Mouse (Mus musculus): ENCODE results near the gene Lrrc45. TPM values are rescaled to one million over a fixed set of nuclear protein-coding genes. Genes with fewer than 3 reads are reported as not detected.

Gene Lrrc45
- total and polyA plus RNA-seq, 3 experiments, result 31.0 to 45.1 TPM; not detected in 1

- Histone ChIP-seq H3K27ac (ENCODE audit: control insufficient read depth, low read depth, low read length) (no peak within 1 kb of the TSS), H3K4me3 (ENCODE audit: control insufficient read depth in 1 of 2, insufficient read depth in 1 of 2, low read depth in 2 of 2, low read length in 2 of 2) (peak within 1 kb of the TSS; percentile 92), H3K4me1 (ENCODE audit: control insufficient read depth in 1 of 2, insufficient read depth in 2 of 2, low read length in 2 of 2) (peaks cover 0 to 4% of the 10 kb centered on the region in 2 experiments; a peak in 1 of 4 replicates), H3K9ac (ENCODE audit: control insufficient read depth, low read depth, low read length, poor library complexity, severe bottlenecking) (peak within 1 kb of the TSS; percentile 74), H3K9me3 (replicated peaks; ENCODE audit: insufficient read depth, low read length) (no peaks in the 10 kb centered on the region), H3K79me2 (ENCODE audit: control insufficient read depth, insufficient read depth, low read length, poor library complexity) (no peaks in the 10 kb centered on the region), H3K36me3 (ENCODE audit: control insufficient read depth in 1 of 2, insufficient read depth in 2 of 2, low read length in 2 of 2) (no peaks in the 10 kb centered on the region), H3K27me3 (ENCODE audit: control insufficient read depth in 1 of 2, insufficient read depth in 2 of 2, low read length in 2 of 2) (no peaks in the 10 kb centered on the region)
- DNase-seq (ENCODE audit: low read depth, low spot score), result peak; percentile 96
- TF ChIP-seq CHD1 (IDR thresholded peaks at IDR 0.05; ENCODE audit: low read depth, low read length) (no peak), USF1 (IDR thresholded peaks at IDR 0.05; ENCODE audit: low read depth, low read length) (peak; percentile 74), ETS1 (IDR thresholded peaks at IDR 0.05; ENCODE audit: low read depth, low read length) (no peak), POLR2A (IDR thresholded peaks at IDR 0.05; ENCODE audit: control insufficient read depth in 1 of 2, insufficient read depth in 1 of 2, low read depth in 1 of 2, low read length in 2 of 2, poor library complexity in 1 of 2) (peak; percentile 35 to 64; a peak in 1 of 4 replicates), TCF12 (IDR thresholded peaks at IDR 0.05; ENCODE audit: low read depth, low read length) (0 out of 2 replicates have a peak, but pooled peaks have one; percentile 8), USF2 (IDR thresholded peaks at IDR 0.05; ENCODE audit: borderline replicate concordance in 1 of 2, insufficient read depth in 1 of 2, low read depth in 1 of 2, low read length in 2 of 2) (no peak), SMC3 (IDR thresholded peaks at IDR 0.05; ENCODE audit: low read depth, low read length) (peak; percentile 35), RCOR1 (IDR thresholded peaks at IDR 0.05; ENCODE audit: low read depth, low read length) (no peak), JUND (IDR thresholded peaks at IDR 0.05; ENCODE audit: low read depth, low read length) (no peak), MXI1 (IDR thresholded peaks at IDR 0.05; ENCODE audit: low read depth, low read length) (peak; percentile 58; the same call in 1 of the 2 replicates), ELF1 (IDR thresholded peaks at IDR 0.05; ENCODE audit: low read depth, low read length) (peak; percentile 86), BHLHE40 (IDR thresholded peaks at IDR 0.05; ENCODE audit: borderline replicate concordance, low read depth, low read length) (no peak), CTCF (IDR thresholded peaks at IDR 0.05 in 2 of 3, conservative IDR thresholded peaks at IDR 0.05 in 1 of 3; ENCODE audit: control insufficient read depth in 1 of 3, insufficient read depth in 1 of 3, low read depth in 2 of 3, low read length in 3 of 3, poor library complexity in 1 of 3, severe bottlenecking in 1 of 3) (peak; percentile 18 to 59 (median 23); a peak in 4 of 6 replicates), TAL1 (IDR thresholded peaks at IDR 0.05; ENCODE audit: low read length) (no peak), SIN3A (IDR thresholded peaks at IDR 0.05; ENCODE audit: low read length) (peak; percentile 48), TBP (IDR thresholded peaks at IDR 0.05; ENCODE audit: low read depth, low read length) (peak; percentile 66; the same call in 1 of the 2 replicates), RAD21 (IDR thresholded peaks at IDR 0.05; ENCODE audit: low read depth, low read length) (peak; percentile 40)
Observed at GRCm38 (mm10) chr11:120727169-120727527, 13.4 kb downstream of the Lrrc45 start, which contains the start of gene Dcxr. Gene Dcxr (minus strand): TSS chr11:120727281.

GRCm38 (mm10) chr11:120727564-120727963 lies 13.8 kb downstream of the Lrrc45 start:
- Histone ChIP-seq H3K27me3 (ENCODE audit: control insufficient read depth in 1 of 2, insufficient read depth in 2 of 2, low read length in 2 of 2) (no peaks in the 10 kb centered on the region; a peak in 1 of 4 replicates), H3K27ac (ENCODE audit: control insufficient read depth, low read depth, low read length) (no peak overlapping the region), H3K36me3 (ENCODE audit: control insufficient read depth in 1 of 2, insufficient read depth in 2 of 2, low read length in 2 of 2) (no peaks in the 10 kb centered on the region), H3K9me3 (replicated peaks; ENCODE audit: insufficient read depth, low read length) (no peaks in the 10 kb centered on the region), H3K4me1 (ENCODE audit: control insufficient read depth in 1 of 2, insufficient read depth in 2 of 2, low read length in 2 of 2) (peaks cover 0 to 4% of the 10 kb centered on the region in 2 experiments; a peak in 1 of 4 replicates), H3K9ac (ENCODE audit: control insufficient read depth, low read depth, low read length, poor library complexity, severe bottlenecking) (peak overlapping the region; percentile 21; the same call in 1 of the 2 replicates), H3K79me2 (ENCODE audit: control insufficient read depth, insufficient read depth, low read length, poor library complexity) (no peaks in the 10 kb centered on the region), H3K4me3 (ENCODE audit: control insufficient read depth in 1 of 2, insufficient read depth in 1 of 2, low read depth in 2 of 2, low read length in 2 of 2) (peak overlapping the region; percentile 34 to 92; a peak in 2 of 4 replicates)
- DNase-seq (ENCODE audit: low read depth, low spot score), result no peak
- TF ChIP-seq GATA1 (IDR thresholded peaks at IDR 0.05; ENCODE audit: low read depth, low read length) (no peak), HCFC1 (IDR thresholded peaks at IDR 0.05; ENCODE audit: low read depth, low read length) (no peak), POLR2AphosphoS5 (IDR thresholded peaks at IDR 0.05; ENCODE audit: borderline replicate concordance, low read depth, low read length) (no peak), TBP (IDR thresholded peaks at IDR 0.05; ENCODE audit: low read depth, low read length) (no peak), ZKSCAN1 (IDR thresholded peaks at IDR 0.05; ENCODE audit: low read depth, low read length) (no peak), MEF2A (IDR thresholded peaks at IDR 0.05; ENCODE audit: extremely low read depth, insufficient replicate concordance, low read depth, low read length, poor library complexity, severe bottlenecking) (no peak), USF2 (IDR thresholded peaks at IDR 0.05; ENCODE audit: borderline replicate concordance in 1 of 2, insufficient read depth in 1 of 2, low read depth in 1 of 2, low read length in 2 of 2) (no peak), MYC (IDR thresholded peaks at IDR 0.05; ENCODE audit: low read depth, low read length) (no peak), MXI1 (IDR thresholded peaks at IDR 0.05; ENCODE audit: low read depth, low read length) (no peak), UBTF (IDR thresholded peaks at IDR 0.05; ENCODE audit: borderline replicate concordance, insufficient read depth, low read depth, low read length) (no peak), USF1 (IDR thresholded peaks at IDR 0.05; ENCODE audit: low read depth, low read length) (no peak), NRF1 (IDR thresholded peaks at IDR 0.05; ENCODE audit: insufficient read depth, low read depth, low read length, poor library complexity, severe bottlenecking) (no peak), ETS1 (IDR thresholded peaks at IDR 0.05; ENCODE audit: low read depth, low read length) (no peak), CHD2 (IDR thresholded peaks at IDR 0.05; ENCODE audit: low read length) (no peak), CHD1 (IDR thresholded peaks at IDR 0.05; ENCODE audit: low read depth, low read length) (no peak)

All from MEL (cell line).